Mouse (Mus musculus): ENCODE data around the gene Pde4b. TPM values are rescaled to one million over a fixed set of nuclear protein-coding genes. Genes with fewer than 3 reads are reported as not detected.
A peak's percentile ranks its signal among the peaks of the same experiment; 100 is the strongest.

The Pde4b gene
- polyA plus RNA-seq, 1 experiment from 2014 or later = 3.1 TPM

GRCm38 (mm10) chr4:102621120-102621519 lies 533.8 kb downstream of the Pde4b start:
- Histone ChIP-seq H3K9ac (ENCODE audit: low read depth, low read length) (no peak overlapping the region), H3K4me3 (ENCODE audit: low read depth, low read length) (no peak overlapping the region), H3K9me3 (replicated peaks; ENCODE audit: control insufficient read depth, low read length) (no peaks in the 10 kb centered on the region), H3K27ac (ENCODE audit: low read length) (no peak overlapping the region), H3K36me3 (ENCODE audit: control insufficient read depth, insufficient read depth) (no peaks in the 10 kb centered on the region), H3K4me2 (ENCODE audit: low read depth, low read length) (no peak overlapping the region), H3K27me3 (ENCODE audit: control insufficient read depth, insufficient read depth, low read depth, low read length) (no peaks in the 10 kb centered on the region), H3K4me1 (ENCODE audit: control insufficient read depth, low read depth, low read length) (no peaks in the 10 kb centered on the region)
- ATAC-seq (ENCODE audit: low read depth) = no peak
- 78% methylated on average over 2 of the region's 2 CpGs for WGBS (ENCODE audit: insufficient replicate concordance)

DNA sequence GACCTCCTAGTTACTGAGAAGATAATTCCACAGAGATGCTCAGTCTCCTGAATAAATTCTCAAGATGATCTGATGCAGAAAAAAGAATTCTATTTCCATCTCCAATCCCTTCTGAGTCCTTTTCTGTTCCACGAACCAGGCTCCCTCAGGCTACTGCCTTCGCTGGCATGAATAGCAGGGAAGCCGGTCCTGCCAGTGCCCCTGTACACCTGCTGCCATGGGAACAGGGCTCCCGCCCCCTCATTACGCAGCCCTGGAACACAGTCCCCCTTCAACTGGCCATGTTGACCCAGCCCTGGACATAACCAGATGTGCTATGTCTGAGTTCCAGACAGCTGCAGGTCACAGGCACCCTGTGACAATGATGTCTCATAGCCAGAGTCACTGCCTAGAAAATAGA lies 535.6 kb downstream of the Pde4b start:
- no peaks in the 10 kb centered on the region for H3K27me3 ChIP-seq (ENCODE audit: control insufficient read depth, insufficient read depth, low read depth, low read length)
- 70% methylated on average over 5 of the region's 5 CpGs for WGBS (ENCODE audit: insufficient replicate concordance)
- H3K4me2 ChIP-seq (ENCODE audit: low read depth, low read length) = no peak overlapping the region
- H3K4me3 ChIP-seq (ENCODE audit: low read depth, low read length) = no peak overlapping the region
- H3K9me3 ChIP-seq (replicated peaks; ENCODE audit: control insufficient read depth, low read length) = no peaks in the 10 kb centered on the region
- no peak overlapping the region for H3K9ac ChIP-seq (ENCODE audit: low read depth, low read length)
- H3K27ac ChIP-seq (ENCODE audit: low read length) = no peak overlapping the region
- H3K4me1 ChIP-seq (ENCODE audit: control insufficient read depth, low read depth, low read length) = no peaks in the 10 kb centered on the region
- no peak for ATAC-seq (ENCODE audit: low read depth)
- H3K36me3 ChIP-seq (ENCODE audit: control insufficient read depth, insufficient read depth) = no peaks in the 10 kb centered on the region

GRCm38 (mm10) chr4:102623789-102624611 lies 536.7 kb downstream of the Pde4b start:
- Histone ChIP-seq H3K36me3 (ENCODE audit: control insufficient read depth, insufficient read depth) (no peaks in the 10 kb centered on the region), H3K9ac (ENCODE audit: low read depth, low read length) (no peak overlapping the region), H3K4me1 (ENCODE audit: control insufficient read depth, low read depth, low read length) (no peaks in the 10 kb centered on the region), H3K4me2 (ENCODE audit: low read depth, low read length) (no peak overlapping the region), H3K4me3 (ENCODE audit: low read depth, low read length) (no peak overlapping the region), H3K27ac (ENCODE audit: low read length) (0 out of 2 replicates have a peak overlapping the region, but pooled peaks have one; percentile 26), H3K9me3 (replicated peaks; ENCODE audit: control insufficient read depth, low read length) (no peaks in the 10 kb centered on the region), H3K27me3 (ENCODE audit: control insufficient read depth, insufficient read depth, low read depth, low read length) (no peaks in the 10 kb centered on the region)
- ATAC-seq (ENCODE audit: low read depth) = 0 out of 2 replicates have a peak, but pooled peaks have one; percentile 47
- 52% methylated on average over 4 of the region's 4 CpGs for WGBS (ENCODE audit: insufficient replicate concordance)

DNA sequence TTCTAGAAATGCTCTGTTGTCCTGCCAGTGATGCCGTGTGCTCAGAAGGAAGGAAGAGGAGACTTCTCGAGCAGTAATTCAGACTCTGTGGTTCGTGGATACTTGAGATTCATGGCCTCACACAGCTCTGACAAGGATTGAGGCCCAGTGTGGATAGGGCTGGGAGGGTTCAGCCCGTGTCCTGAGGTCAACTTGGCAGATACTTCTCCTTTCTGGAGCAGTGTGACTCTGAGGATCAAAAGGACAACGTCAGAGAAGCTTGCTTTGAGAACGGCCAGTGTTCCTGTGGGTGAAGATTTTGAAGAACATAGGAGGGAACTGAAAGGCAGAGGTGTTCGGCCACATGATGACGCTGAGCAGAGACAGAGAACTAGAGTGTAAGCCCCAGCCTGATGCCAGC lies 537.6 kb downstream of the Pde4b start:
- ATAC-seq (ENCODE audit: low read depth) = peak; percentile 41; the same call in 1 of the 2 replicates
- 19% methylated on average over 8 of the region's 8 CpGs for WGBS (ENCODE audit: insufficient replicate concordance)
- Histone ChIP-seq H3K4me3 (ENCODE audit: low read depth, low read length) (no peak overlapping the region), H3K4me2 (ENCODE audit: low read depth, low read length) (no peak overlapping the region), H3K9ac (ENCODE audit: low read depth, low read length) (no peak overlapping the region), H3K4me1 (ENCODE audit: control insufficient read depth, low read depth, low read length) (no peaks in the 10 kb centered on the region), H3K27ac (ENCODE audit: low read length) (no peak overlapping the region), H3K27me3 (ENCODE audit: control insufficient read depth, insufficient read depth, low read depth, low read length) (no peaks in the 10 kb centered on the region), H3K9me3 (replicated peaks; ENCODE audit: control insufficient read depth, low read length) (no peaks in the 10 kb centered on the region), H3K36me3 (ENCODE audit: control insufficient read depth, insufficient read depth) (no peaks in the 10 kb centered on the region)

GRCm38 (mm10) chr4:102627799-102628198 lies 540.5 kb downstream of the Pde4b start:
- H3K4me3 ChIP-seq (ENCODE audit: low read depth, low read length) = no peak overlapping the region
- no peaks in the 10 kb centered on the region for H3K9me3 ChIP-seq (replicated peaks; ENCODE audit: control insufficient read depth, low read length)
- H3K27me3 ChIP-seq (ENCODE audit: control insufficient read depth, insufficient read depth, low read depth, low read length) = no peaks in the 10 kb centered on the region
- WGBS (ENCODE audit: insufficient replicate concordance) = 64% methylated on average over 4 of the region's 4 CpGs
- no peak for ATAC-seq (ENCODE audit: low read depth)
- no peaks in the 10 kb centered on the region for H3K36me3 ChIP-seq (ENCODE audit: control insufficient read depth, insufficient read depth)
- H3K4me2 ChIP-seq (ENCODE audit: low read depth, low read length) = no peak overlapping the region
- H3K4me1 ChIP-seq (ENCODE audit: control insufficient read depth, low read depth, low read length) = no peaks in the 10 kb centered on the region
- H3K27ac ChIP-seq (ENCODE audit: low read length) = no peak overlapping the region
- H3K9ac ChIP-seq (ENCODE audit: low read depth, low read length) = no peak overlapping the region

DNA sequence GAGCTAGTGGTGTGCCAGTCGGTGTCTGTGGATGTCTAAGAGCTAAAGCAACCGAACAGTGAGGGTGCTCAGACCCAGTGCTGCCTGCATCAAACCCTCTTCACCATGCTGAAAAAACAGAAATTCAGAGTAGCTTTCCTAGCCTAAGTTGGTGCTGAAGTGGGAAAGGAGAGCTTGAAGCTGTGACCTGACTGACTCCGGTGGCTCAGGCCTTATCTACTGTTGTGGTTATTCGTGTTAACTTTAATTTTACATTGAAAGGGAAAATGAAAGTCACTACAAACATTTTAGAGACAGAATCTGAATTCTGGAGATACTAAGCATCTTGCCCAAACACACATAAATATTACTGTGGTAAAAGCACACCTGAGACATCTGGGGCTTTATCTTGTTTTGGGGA lies 542.3 kb downstream of the Pde4b start:
- WGBS (ENCODE audit: insufficient replicate concordance) = 35% methylated on average over 4 of the region's 4 CpGs
- no peak for ATAC-seq (ENCODE audit: low read depth)
- H3K9ac ChIP-seq (ENCODE audit: low read depth, low read length) = no peak overlapping the region

GRCm38 (mm10) chr4:102630261-102630660 lies 542.9 kb downstream of the Pde4b start:
- H3K4me3 ChIP-seq (ENCODE audit: low read depth, low read length) = no peak overlapping the region
- 48% methylated on average over 6 of the region's 6 CpGs for WGBS (ENCODE audit: insufficient replicate concordance)

More for the DNA sequence above, 542.3 kb downstream of the Pde4b start:
- Histone ChIP-seq H3K4me1 (ENCODE audit: control insufficient read depth, low read depth, low read length) (no peaks in the 10 kb centered on the region), H3K36me3 (ENCODE audit: control insufficient read depth, insufficient read depth) (no peaks in the 10 kb centered on the region), H3K27ac (ENCODE audit: low read length) (no peak overlapping the region), H3K4me3 (ENCODE audit: low read depth, low read length) (no peak overlapping the region), H3K9me3 (replicated peaks; ENCODE audit: control insufficient read depth, low read length) (no peaks in the 10 kb centered on the region), H3K4me2 (ENCODE audit: low read depth, low read length) (no peak overlapping the region), H3K27me3 (ENCODE audit: control insufficient read depth, insufficient read depth, low read depth, low read length) (no peaks in the 10 kb centered on the region)

GRCm38 (mm10) chr4:102631624-102632023 lies 544.3 kb downstream of the Pde4b start:
- Histone ChIP-seq H3K4me1 (ENCODE audit: control insufficient read depth, low read depth, low read length) (peaks cover 4% of the 10 kb centered on the region), H3K27ac (ENCODE audit: low read length) (no peak overlapping the region), H3K27me3 (ENCODE audit: control insufficient read depth, insufficient read depth, low read depth, low read length) (no peaks in the 10 kb centered on the region), H3K9ac (ENCODE audit: low read depth, low read length) (no peak overlapping the region), H3K36me3 (ENCODE audit: control insufficient read depth, insufficient read depth) (no peaks in the 10 kb centered on the region), H3K4me2 (ENCODE audit: low read depth, low read length) (no peak overlapping the region), H3K9me3 (replicated peaks; ENCODE audit: control insufficient read depth, low read length) (no peaks in the 10 kb centered on the region), H3K4me3 (ENCODE audit: low read depth, low read length) (no peak overlapping the region)
- 62% methylated on average over 3 of the region's 3 CpGs for WGBS (ENCODE audit: insufficient replicate concordance)
- no peak for ATAC-seq (ENCODE audit: low read depth)

More at GRCm38 (mm10) chr4:102630261-102630660, 542.9 kb downstream of the Pde4b start:
- H3K9me3 ChIP-seq (replicated peaks; ENCODE audit: control insufficient read depth, low read length) = no peaks in the 10 kb centered on the region
- H3K4me1 ChIP-seq (ENCODE audit: control insufficient read depth, low read depth, low read length) = no peaks in the 10 kb centered on the region
- H3K27ac ChIP-seq (ENCODE audit: low read length) = no peak overlapping the region
- H3K4me2 ChIP-seq (ENCODE audit: low read depth, low read length) = no peak overlapping the region
- H3K36me3 ChIP-seq (ENCODE audit: control insufficient read depth, insufficient read depth) = no peaks in the 10 kb centered on the region
- no peaks in the 10 kb centered on the region for H3K27me3 ChIP-seq (ENCODE audit: control insufficient read depth, insufficient read depth, low read depth, low read length)
- ATAC-seq (ENCODE audit: low read depth) = no peak
- H3K9ac ChIP-seq (ENCODE audit: low read depth, low read length) = no peak overlapping the region

GRCm38 (mm10) chr4:102633241-102633640 lies 545.9 kb downstream of the Pde4b start:
- Histone ChIP-seq H3K4me3 (ENCODE audit: low read depth, low read length) (no peak overlapping the region), H3K4me1 (ENCODE audit: control insufficient read depth, low read depth, low read length) (peaks cover 4% of the 10 kb centered on the region), H3K27me3 (ENCODE audit: control insufficient read depth, insufficient read depth, low read depth, low read length) (no peaks in the 10 kb centered on the region), H3K9ac (ENCODE audit: low read depth, low read length) (no peak overlapping the region), H3K4me2 (ENCODE audit: low read depth, low read length) (no peak overlapping the region), H3K36me3 (ENCODE audit: control insufficient read depth, insufficient read depth) (no peaks in the 10 kb centered on the region), H3K27ac (ENCODE audit: low read length) (no peak overlapping the region), H3K9me3 (replicated peaks; ENCODE audit: control insufficient read depth, low read length) (no peaks in the 10 kb centered on the region)
- no peak for ATAC-seq (ENCODE audit: low read depth)
- 66% methylated on average over 5 of the region's 5 CpGs for WGBS (ENCODE audit: insufficient replicate concordance)
